Mouse (Mus musculus): ENCODE results near the gene Sco1. TPM values are rescaled to one million over a fixed set of nuclear protein-coding genes. Genes with fewer than 3 reads are reported as not detected.
"Not testable (repeated sequence)": the region's sequence is repeated elsewhere in the genome, so short reads cannot be mapped to it uniquely, and the experiment has no call there.

Sco1 gene
- polyA plus RNA-seq, 1 experiment from 2014 or later = 17.7 TPM

- 87% methylated on average over 12 of the region's 12 CpGs for WGBS
- Histone ChIP-seq H3K36me3 (ENCODE audit: control insufficient read depth, insufficient read depth, low read length) (no peaks in the 10 kb centered on the region), H3K4me1 (ENCODE audit: control insufficient read depth, insufficient read depth, low read length) (peaks cover 7% of the 10 kb centered on the region), H3K4me3 (ENCODE audit: low read length) (no peak overlapping the region), H3K9ac (ENCODE audit: low read depth, low read length) (no peak overlapping the region), H3K4me2 (ENCODE audit: low read depth, low read length) (no peak overlapping the region), H3K27me3 (replicated peaks; ENCODE audit: control insufficient read depth, insufficient read depth, low read length) (peaks cover 9% of the 10 kb centered on the region), H3K9me3 (ENCODE audit: control insufficient read depth, low read length) (no peaks in the 10 kb centered on the region), H3K27ac (ENCODE audit: low read length) (no peak overlapping the region)
- no peak for ATAC-seq
These were observed 34.8 kb downstream of the Sco1 start for GRCm38 (mm10) chr11:67087225-67087624.

- not testable (repeated sequence) for H3K4me3 ChIP-seq (ENCODE audit: low read length); H3K4me2 ChIP-seq (ENCODE audit: low read depth, low read length); ATAC-seq; H3K27me3 ChIP-seq (replicated peaks; ENCODE audit: control insufficient read depth, insufficient read depth, low read length); H3K9ac ChIP-seq (ENCODE audit: low read depth, low read length); H3K27ac ChIP-seq (ENCODE audit: low read length); H3K9me3 ChIP-seq (ENCODE audit: control insufficient read depth, low read length); H3K36me3 ChIP-seq (ENCODE audit: control insufficient read depth, insufficient read depth, low read length); H3K4me1 ChIP-seq (ENCODE audit: control insufficient read depth, insufficient read depth, low read length)
- WGBS = 88% methylated on average over 12 of the region's 12 CpGs
These were observed 39.9 kb downstream of the Sco1 start for GRCm38 (mm10) chr11:67092354-67092753.

- 72% methylated on average over 9 of the region's 9 CpGs for WGBS
- Histone ChIP-seq H3K36me3 (ENCODE audit: control insufficient read depth, insufficient read depth, low read length) (no peaks in the 10 kb centered on the region), H3K27ac (ENCODE audit: low read length) (no peak overlapping the region), H3K4me1 (ENCODE audit: control insufficient read depth, insufficient read depth, low read length) (no peaks in the 10 kb centered on the region), H3K4me2 (ENCODE audit: low read depth, low read length) (no peak overlapping the region), H3K4me3 (ENCODE audit: low read length) (no peak overlapping the region), H3K9ac (ENCODE audit: low read depth, low read length) (no peak overlapping the region), H3K9me3 (ENCODE audit: control insufficient read depth, low read length) (no peaks in the 10 kb centered on the region), H3K27me3 (replicated peaks; ENCODE audit: control insufficient read depth, insufficient read depth, low read length) (no peaks in the 10 kb centered on the region; the same call in 1 of the 2 replicates)
- ATAC-seq = no peak
These were observed 40.7 kb downstream of the Sco1 start for GRCm38 (mm10) chr11:67093201-67093600.

- H3K4me2 ChIP-seq (ENCODE audit: low read depth, low read length) = no peak overlapping the region
- H3K9me3 ChIP-seq (ENCODE audit: control insufficient read depth, low read length) = no peaks in the 10 kb centered on the region
- H3K4me1 ChIP-seq (ENCODE audit: control insufficient read depth, insufficient read depth, low read length) = no peaks in the 10 kb centered on the region
- no peak for ATAC-seq
- 94% methylated on average over 5 of the region's 5 CpGs for WGBS
- H3K36me3 ChIP-seq (ENCODE audit: control insufficient read depth, insufficient read depth, low read length) = no peaks in the 10 kb centered on the region
- H3K9ac ChIP-seq (ENCODE audit: low read depth, low read length) = no peak overlapping the region
- H3K4me3 ChIP-seq (ENCODE audit: low read length) = no peak overlapping the region
- H3K27ac ChIP-seq (ENCODE audit: low read length) = no peak overlapping the region
- no peaks in the 10 kb centered on the region; the same call in 1 of the 2 replicates for H3K27me3 ChIP-seq (replicated peaks; ENCODE audit: control insufficient read depth, insufficient read depth, low read length)
These were observed 41.2 kb downstream of the Sco1 start for GRCm38 (mm10) chr11:67093652-67094051.

GRCm38 (mm10) chr11:67094470-67094869 lies 42.0 kb downstream of the Sco1 start:
- Histone ChIP-seq H3K9me3 (ENCODE audit: control insufficient read depth, low read length) (no peaks in the 10 kb centered on the region), H3K27ac (ENCODE audit: low read length) (no peak overlapping the region), H3K4me3 (ENCODE audit: low read length) (no peak overlapping the region), H3K27me3 (replicated peaks; ENCODE audit: control insufficient read depth, insufficient read depth, low read length) (no peaks in the 10 kb centered on the region; the same call in 1 of the 2 replicates), H3K9ac (ENCODE audit: low read depth, low read length) (no peak overlapping the region), H3K36me3 (ENCODE audit: control insufficient read depth, insufficient read depth, low read length) (no peaks in the 10 kb centered on the region), H3K4me1 (ENCODE audit: control insufficient read depth, insufficient read depth, low read length) (no peaks in the 10 kb centered on the region), H3K4me2 (ENCODE audit: low read depth, low read length) (no peak overlapping the region)
- no peak for ATAC-seq
- 66% methylated on average over 29 of the region's 29 CpGs for WGBS

GRCm38 (mm10) chr11:67097709-67098108 lies 45.2 kb downstream of the Sco1 start:
- no peak for ATAC-seq
- Histone ChIP-seq H3K4me3 (ENCODE audit: low read length) (no peak overlapping the region), H3K27me3 (replicated peaks; ENCODE audit: control insufficient read depth, insufficient read depth, low read length) (no peaks in the 10 kb centered on the region; the same call in 1 of the 2 replicates), H3K36me3 (ENCODE audit: control insufficient read depth, insufficient read depth, low read length) (no peaks in the 10 kb centered on the region), H3K4me2 (ENCODE audit: low read depth, low read length) (no peak overlapping the region), H3K9ac (ENCODE audit: low read depth, low read length) (no peak overlapping the region), H3K27ac (ENCODE audit: low read length) (no peak overlapping the region), H3K4me1 (ENCODE audit: control insufficient read depth, insufficient read depth, low read length) (no peaks in the 10 kb centered on the region), H3K9me3 (ENCODE audit: control insufficient read depth, low read length) (no peaks in the 10 kb centered on the region)
- WGBS = 91% methylated on average over 10 of the region's 10 CpGs

GRCm38 (mm10) chr11:67098427-67098826 lies 46.0 kb downstream of the Sco1 start:
- Histone ChIP-seq H3K4me3 (ENCODE audit: low read length) (no peak overlapping the region), H3K4me1 (ENCODE audit: control insufficient read depth, insufficient read depth, low read length) (no peaks in the 10 kb centered on the region), H3K36me3 (ENCODE audit: control insufficient read depth, insufficient read depth, low read length) (no peaks in the 10 kb centered on the region), H3K4me2 (ENCODE audit: low read depth, low read length) (no peak overlapping the region), H3K27ac (ENCODE audit: low read length) (no peak overlapping the region), H3K27me3 (replicated peaks; ENCODE audit: control insufficient read depth, insufficient read depth, low read length) (no peaks in the 10 kb centered on the region; the same call in 1 of the 2 replicates), H3K9ac (ENCODE audit: low read depth, low read length) (no peak overlapping the region), H3K9me3 (ENCODE audit: control insufficient read depth, low read length) (no peaks in the 10 kb centered on the region)
- WGBS = 76% methylated on average over 11 of the region's 11 CpGs
- no peak for ATAC-seq

GRCm38 (mm10) chr11:67099241-67099640 lies 46.8 kb downstream of the Sco1 start:
- Histone ChIP-seq H3K36me3 (ENCODE audit: control insufficient read depth, insufficient read depth, low read length) (no peaks in the 10 kb centered on the region), H3K4me3 (ENCODE audit: low read length) (no peak overlapping the region), H3K9me3 (ENCODE audit: control insufficient read depth, low read length) (no peaks in the 10 kb centered on the region), H3K27me3 (replicated peaks; ENCODE audit: control insufficient read depth, insufficient read depth, low read length) (no peaks in the 10 kb centered on the region), H3K4me1 (ENCODE audit: control insufficient read depth, insufficient read depth, low read length) (no peaks in the 10 kb centered on the region), H3K27ac (ENCODE audit: low read length) (no peak overlapping the region), H3K4me2 (ENCODE audit: low read depth, low read length) (no peak overlapping the region), H3K9ac (ENCODE audit: low read depth, low read length) (no peak overlapping the region)
- no peak for ATAC-seq
- WGBS = 93% methylated on average over 16 of the region's 16 CpGs

- Histone ChIP-seq H3K4me3 (ENCODE audit: low read length) (no peak overlapping the region), H3K4me1 (ENCODE audit: control insufficient read depth, insufficient read depth, low read length) (no peaks in the 10 kb centered on the region), H3K36me3 (ENCODE audit: control insufficient read depth, insufficient read depth, low read length) (no peaks in the 10 kb centered on the region), H3K27ac (ENCODE audit: low read length) (no peak overlapping the region), H3K9ac (ENCODE audit: low read depth, low read length) (no peak overlapping the region), H3K4me2 (ENCODE audit: low read depth, low read length) (no peak overlapping the region), H3K9me3 (ENCODE audit: control insufficient read depth, low read length) (no peaks in the 10 kb centered on the region), H3K27me3 (replicated peaks; ENCODE audit: control insufficient read depth, insufficient read depth, low read length) (no peaks in the 10 kb centered on the region)
- 31% methylated on average over 6 of the region's 6 CpGs for WGBS
- no peak for ATAC-seq
These were observed 47.7 kb downstream of the Sco1 start for GRCm38 (mm10) chr11:67100169-67100568.

- Histone ChIP-seq H3K27me3 (replicated peaks; ENCODE audit: control insufficient read depth, insufficient read depth, low read length) (no peaks in the 10 kb centered on the region), H3K36me3 (ENCODE audit: control insufficient read depth, insufficient read depth, low read length) (no peaks in the 10 kb centered on the region), H3K4me1 (ENCODE audit: control insufficient read depth, insufficient read depth, low read length) (no peaks in the 10 kb centered on the region), H3K9me3 (ENCODE audit: control insufficient read depth, low read length) (no peaks in the 10 kb centered on the region), H3K4me3 (ENCODE audit: low read length) (no peak overlapping the region), H3K27ac (ENCODE audit: low read length) (no peak overlapping the region), H3K4me2 (ENCODE audit: low read depth, low read length) (no peak overlapping the region), H3K9ac (ENCODE audit: low read depth, low read length) (no peak overlapping the region)
- 33% methylated on average over 6 of the region's 8 CpGs for WGBS
- ATAC-seq = no peak
These were observed 49.2 kb downstream of the Sco1 start for GRCm38 (mm10) chr11:67101713-67102112.

All from intestine, embryonic 16.5 days (tissue).